Mouse (Mus musculus) gastrocnemius, postnatal 25 days (tissue): ENCODE measurements around the gene Dpp7. TPM values are rescaled to one million over a fixed set of nuclear protein-coding genes. Genes with fewer than 3 reads are reported as not detected.

Source experiments
- DNase-seq: peaks from one replicate; pipeline ENCODE4 v3.0.0; 2022
- total RNA-seq, 2 experiments: library from RNA; stranded (reverse); gene quantifications; 1 replicate in 1 of 2; 2 replicates in 1 of 2; pipeline ENCODE4 v1.2.3; 2021

Dpp7 gene
- total RNA-seq, 2 experiments from 2014 or later = 10.1 to 10.4 TPM

GRCm38 (mm10) chr2:25369996-25370395 is 13.8 kb upstream of the Dpp7 start:
- DNase-seq = no peak

- peak; percentile 86 for DNase-seq
Observed at GRCm38 (mm10) chr2:25365091-25365761, 9.1 kb upstream of the Dpp7 start, which contains the start of gene Uap1l1. Gene Uap1l1 (minus strand): TSS chr2:25365682.

GRCm38 (mm10) chr2:25364761-25365090 is 8.6 kb upstream of the Dpp7 start:
- no peak for DNase-seq

- no peak for DNase-seq
Observed at GRCm38 (mm10) chr2:25364313-25364712, 8.2 kb upstream of the Dpp7 start.

- DNase-seq = no peak
Observed at GRCm38 (mm10) chr2:25363478-25364178, 7.5 kb upstream of the Dpp7 start.

DNA sequence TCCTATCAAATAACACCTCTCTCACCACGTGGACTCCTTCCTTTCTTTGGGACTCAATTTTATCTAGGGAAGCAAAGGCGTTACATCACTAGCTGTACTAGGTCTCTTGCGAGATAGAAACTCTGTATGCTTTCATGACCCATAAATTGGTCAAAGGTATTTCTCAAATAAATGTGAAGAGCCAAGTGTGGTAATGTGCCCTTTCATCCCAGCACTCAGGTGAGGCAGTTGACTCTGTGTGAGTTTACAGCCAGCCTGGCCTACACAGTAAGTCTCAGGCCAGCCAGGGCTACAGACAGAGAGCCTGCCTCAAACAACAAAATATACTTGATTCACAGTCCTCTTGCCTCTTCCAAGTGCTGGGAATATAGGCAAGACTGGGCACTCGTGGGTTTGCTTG is 3.7 kb upstream of the Dpp7 start:
- no peak for DNase-seq

- DNase-seq = no peak
Observed at GRCm38 (mm10) chr2:25355419-25356066, 616 bp downstream of the Dpp7 start.

- DNase-seq = no peak
Observed at GRCm38 (mm10) chr2:25354211-25354610, 1.9 kb downstream of the Dpp7 start.

DNA sequence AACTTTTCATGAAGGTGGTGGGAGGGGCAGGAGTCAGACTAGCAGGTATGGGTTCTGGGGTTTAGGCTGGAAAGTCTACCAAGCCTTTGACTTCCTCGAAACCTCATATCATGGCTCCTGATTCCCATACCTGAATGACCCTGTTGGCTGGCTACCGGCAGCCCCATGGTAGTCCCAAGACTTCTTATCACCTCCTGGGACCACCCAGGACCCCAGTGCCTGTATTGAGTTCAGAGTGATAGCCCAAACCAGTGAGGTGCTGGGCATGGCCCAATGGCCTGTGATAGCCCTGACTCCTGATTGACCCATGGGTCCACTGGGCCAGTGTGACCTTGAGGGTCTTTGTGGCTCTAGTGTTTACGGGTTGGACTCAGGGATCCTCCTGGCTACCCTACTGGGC is 5.5 kb downstream of the Dpp7 start:
- DNase-seq = no peak

DNA sequence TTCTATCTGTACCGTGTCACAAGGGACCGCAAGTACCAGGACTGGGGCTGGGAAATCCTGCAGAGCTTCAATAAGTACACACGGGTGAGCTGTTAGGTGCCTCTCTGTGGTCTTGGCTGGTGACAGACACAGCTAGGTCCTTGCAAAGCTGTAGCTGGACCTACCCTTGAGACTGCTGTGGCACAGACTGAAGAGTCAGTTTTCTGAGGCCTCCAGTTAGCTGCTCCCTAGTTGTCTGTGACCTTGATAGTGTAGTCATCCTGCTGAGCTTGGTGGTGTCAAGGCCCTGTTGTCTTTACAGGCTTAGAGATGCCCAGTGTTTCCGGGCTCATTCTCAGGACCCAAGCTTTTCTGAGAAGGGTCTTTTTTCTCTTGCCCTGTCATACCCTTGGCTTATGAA is 6.7 kb downstream of the Dpp7 start:
- no peak for DNase-seq

- no peak for DNase-seq
Observed at GRCm38 (mm10) chr2:25348162-25348561, 8.0 kb downstream of the Dpp7 start.

DNA sequence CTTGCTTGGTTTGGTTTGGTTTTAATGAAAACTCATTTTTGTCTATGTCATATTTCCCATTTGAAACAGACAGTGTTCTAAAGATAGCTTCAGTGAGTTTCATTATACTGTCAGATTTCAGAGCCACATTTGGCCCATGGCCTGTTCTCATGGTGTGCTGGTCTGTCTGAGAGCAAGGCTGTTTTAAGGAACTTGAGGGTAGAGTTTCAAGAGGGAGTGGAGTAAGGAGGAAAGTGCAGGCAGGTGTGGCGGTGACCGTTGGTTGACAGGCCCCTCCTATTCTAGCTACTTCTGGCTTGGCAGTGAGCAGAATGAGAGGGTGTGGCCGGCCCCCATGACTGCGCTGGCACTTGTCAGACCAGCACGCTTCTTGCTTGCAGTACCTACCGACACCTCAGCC is 17.9 kb downstream of the Dpp7 start:
- DNase-seq = no peak

DNA sequence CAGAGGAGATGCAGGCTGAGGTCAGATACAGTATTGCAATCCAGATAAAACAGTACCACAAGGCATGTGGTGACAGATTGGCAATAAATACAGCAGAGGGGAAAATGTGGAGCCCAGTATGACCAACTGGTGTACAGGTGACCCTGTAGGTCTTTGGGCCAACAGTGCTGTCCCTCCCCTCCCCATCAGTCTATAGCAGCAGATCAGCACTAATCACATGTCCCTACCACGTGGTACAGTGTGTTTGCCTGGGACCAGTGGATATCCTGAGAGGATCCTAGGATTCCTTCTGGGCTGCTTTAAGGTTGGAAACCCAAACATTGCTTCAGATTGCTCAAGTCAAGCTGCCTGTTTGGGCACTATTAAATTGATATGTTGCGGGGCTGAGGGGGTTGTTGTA is 22.6 kb downstream of the Dpp7 start:
- DNase-seq = no peak

GRCm38 (mm10) chr2:25332286-25333160 is 23.6 kb downstream of the Dpp7 start, which contains the start of gene Man1b1:
Gene Man1b1 (plus strand): TSS chr2:25332338.
- DNase-seq = peak; percentile 97

DNA sequence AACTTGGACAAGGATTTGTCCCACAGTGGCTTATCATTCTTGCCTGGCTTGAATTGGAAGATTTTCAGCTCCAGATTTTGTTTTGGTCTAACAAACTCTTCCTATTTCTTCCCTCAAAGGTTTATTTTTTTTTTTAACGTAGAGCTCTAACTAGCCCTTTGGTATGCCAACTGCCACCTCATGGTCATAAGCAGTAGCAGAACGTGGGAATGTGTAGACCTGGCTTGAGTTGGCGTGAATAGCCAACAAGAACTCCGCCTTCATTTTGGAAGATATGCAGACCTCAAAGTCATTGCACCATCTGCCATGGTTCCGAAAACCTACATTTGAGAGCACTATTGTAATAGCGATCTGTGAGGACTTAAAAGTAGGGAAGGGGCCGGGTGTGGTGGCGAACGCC is 24.7 kb downstream of the Dpp7 start:
- DNase-seq = no peak

DNA sequence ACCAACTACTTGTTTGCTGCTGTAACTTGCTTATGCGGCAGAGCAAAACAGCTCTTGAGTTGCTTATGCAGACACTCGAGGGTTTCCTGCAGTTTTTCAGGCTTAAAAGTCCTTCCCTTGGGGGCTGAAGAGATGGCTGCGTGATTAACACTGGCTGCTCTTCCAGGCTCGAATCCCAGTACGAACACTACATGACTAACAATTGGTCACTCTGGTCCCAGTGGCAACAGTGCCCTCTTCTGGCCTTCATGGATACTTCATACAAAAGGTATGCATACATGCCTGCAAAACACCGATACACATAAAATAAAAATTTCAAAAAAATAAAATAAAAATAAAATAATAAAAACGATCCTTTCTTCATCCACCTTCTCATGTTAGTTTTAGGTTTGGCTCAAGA is 27.7 kb downstream of the Dpp7 start:
- DNase-seq = no peak

GRCm38 (mm10) chr2:25326036-25326435 is 30.1 kb downstream of the Dpp7 start:
- DNase-seq = no peak

GRCm38 (mm10) chr2:25320084-25320483 is 36.1 kb downstream of the Dpp7 start:
- DNase-seq = no peak

DNA sequence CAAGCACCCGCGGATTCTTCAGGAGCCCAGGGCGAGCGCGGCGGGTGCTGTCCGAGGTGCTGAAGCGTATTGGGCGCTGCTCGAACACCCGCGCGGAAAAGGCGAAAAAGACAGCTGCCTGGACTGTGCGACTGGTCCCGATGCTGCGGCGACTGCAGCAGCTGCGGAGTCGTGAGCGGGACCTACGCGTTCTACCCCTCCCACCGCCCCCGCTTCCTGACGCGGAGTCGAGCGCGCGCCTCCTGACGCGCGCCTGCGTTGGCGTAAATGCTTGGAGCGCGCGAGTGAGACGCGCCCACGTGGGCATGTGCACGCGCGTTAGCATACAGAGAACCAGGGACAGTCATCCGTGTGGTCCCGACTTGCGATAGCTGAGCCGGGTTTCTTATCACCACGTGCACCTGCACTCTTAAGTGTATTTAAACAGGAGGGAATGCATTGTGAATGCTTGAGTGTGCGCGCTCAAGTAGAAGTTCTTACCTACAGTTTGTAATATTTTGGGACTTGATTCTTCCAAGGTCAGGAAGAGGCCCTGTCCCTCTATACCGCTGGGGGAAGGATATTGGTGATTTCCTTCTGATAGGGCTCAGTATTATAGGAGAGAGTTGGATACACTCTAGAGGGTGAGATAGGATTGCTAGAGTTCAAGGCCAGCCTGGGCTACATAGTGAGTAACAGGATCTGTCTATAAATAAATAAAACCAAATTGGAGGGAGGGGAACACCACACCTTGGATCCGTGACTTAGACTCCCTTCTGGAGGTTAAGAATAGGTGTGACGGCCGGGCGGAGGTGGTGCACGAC is 37.0 kb downstream of the Dpp7 start, which contains the start of gene Grin1:
Gene Grin1 (minus strand): TSS at position 217 of the 803 bp plus-strand sequence.
- DNase-seq = peak; percentile 21

- no peak for DNase-seq
Observed at GRCm38 (mm10) chr2:25318119-25318966, 37.8 kb downstream of the Dpp7 start.
